Mouse (Mus musculus) lung, adult 2 months (tissue): Measurements from ENCODE around the gene Hsf4. TPM values are rescaled to one million over a fixed set of nuclear protein-coding genes. Genes with fewer than 3 reads are reported as not detected.
"Not testable (repeated sequence)": the region's sequence is repeated elsewhere in the genome, so short reads cannot be mapped to it uniquely, and the experiment has no call there.

Source experiments
- DNase-seq: peaks from one replicate; pipeline ENCODE4 v3.0.0; 2022
- H3K4me1 ChIP-seq: fragments of 200-500 bp; 2 replicates; pipeline ENCODE4 v1.6.1; 2011; ENCODE audit warnings: low read length; ENCODE audit not compliant: control insufficient read depth, insufficient read depth
- H3K4me3 ChIP-seq: fragments of 200-500 bp; replicated peaks from 2 replicates; pipeline ENCODE3; 2011; ENCODE audit warnings: low read depth, mild to moderate bottlenecking, control low read depth, low read length; ENCODE audit errors: extremely low read depth
- CTCF ChIP-seq: fragments of 200-500 bp; IDR thresholded peaks from 2 replicates; pipeline ENCODE4 v1.5.1; 2011; ENCODE audit warnings: mild to moderate bottlenecking, low read length, control low read depth; ENCODE audit not compliant: insufficient read depth
- POLR2A ChIP-seq: fragments of 200-500 bp; IDR thresholded peaks from 2 replicates; pipeline ENCODE4 v1.6.1; 2011; ENCODE audit warnings: low read depth, mild to moderate bottlenecking, control low read depth, low read length, borderline replicate concordance; ENCODE audit errors: extremely low read depth
- WGBS: fragments of 180-500 bp; shearing (Covaris S2); methylation state at CpG from one replicate; pipeline ENCODE4 v1.1.7; 2018; 5-methylcytosine and 5-hydroxymethylcytosine counted together
- polyA plus RNA-seq: library from polyadenylated mRNA; depleted of rRNA; stranded (reverse); fragments of >200 nt; gene quantifications from 2 replicates; pipeline ENCODE4 v1.2.3, GENCODE M21; 2012; rRNA removed

Hsf4 gene
- 20.3 and 22.1 TPM in 2 replicates for polyA plus RNA-seq

DNA sequence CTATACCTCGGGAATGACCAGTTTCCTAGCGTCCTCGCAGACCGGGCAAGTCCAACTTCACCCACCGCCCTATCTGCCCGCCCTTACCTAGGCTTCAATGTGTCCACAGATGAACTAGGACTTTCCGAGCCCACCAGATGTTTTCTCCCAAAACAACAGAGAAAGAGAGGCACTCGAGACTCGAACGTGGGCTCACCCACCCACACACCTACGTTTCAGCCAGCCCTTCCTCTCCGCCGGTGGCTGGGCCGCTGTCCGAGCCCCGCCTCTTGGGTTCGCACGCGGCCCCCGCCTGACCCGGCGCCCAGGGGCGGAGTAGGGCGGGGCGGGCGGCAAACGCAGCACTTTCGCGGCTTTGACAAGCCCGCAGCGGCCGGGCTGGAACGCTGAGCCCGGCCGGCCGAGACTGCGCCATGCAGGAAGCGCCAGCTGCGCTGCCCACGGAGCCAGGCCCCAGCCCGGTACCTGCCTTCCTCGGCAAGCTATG, at the start of gene Hsf4:
TSS of gene Hsf4 (plus strand) at position 341 of the 487 bp plus-strand sequence.
- Histone ChIP-seq H3K4me1 (peaks cover 11% of the 10 kb centered on the region), H3K4me3 (peak within 1 kb of the TSS; percentile 73)
- peak; percentile 75 for DNase-seq
- 4% methylated on average over 42 of the region's 42 CpGs for WGBS
- no peak for TF ChIP-seq CTCF
- peak; percentile 62; the same call in 1 of the 2 replicates for TF ChIP-seq POLR2A

DNA sequence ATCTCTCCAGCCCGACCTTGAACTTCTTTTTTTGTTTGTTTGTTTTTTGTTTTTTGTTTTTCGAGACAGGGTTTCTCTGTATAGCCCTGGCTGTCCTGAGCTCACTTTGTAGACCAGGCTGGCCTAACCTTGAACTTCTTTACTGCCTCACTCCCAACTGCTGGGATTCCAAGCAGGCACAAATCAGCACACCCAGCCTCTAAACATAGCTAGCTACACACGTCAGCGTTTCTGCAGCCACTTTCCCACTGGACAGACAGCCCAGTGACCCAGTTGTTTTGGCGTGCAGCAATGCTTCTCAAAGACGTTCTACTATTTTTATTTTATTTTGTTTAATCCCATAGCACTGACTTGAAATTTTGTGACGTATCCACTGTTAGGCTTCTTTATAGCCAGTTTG, 45.8 kb upstream of the Hsf4 start:
- Histone ChIP-seq H3K4me1 (peaks cover 3% of the 10 kb centered on the region; the same call in 1 of the 2 replicates), H3K4me3 (no peak overlapping the region)
- DNase-seq, result no peak
- 66% methylated on average over 7 of the region's 7 CpGs for WGBS
- TF ChIP-seq POLR2A, result no peak
- no peak for TF ChIP-seq CTCF

DNA sequence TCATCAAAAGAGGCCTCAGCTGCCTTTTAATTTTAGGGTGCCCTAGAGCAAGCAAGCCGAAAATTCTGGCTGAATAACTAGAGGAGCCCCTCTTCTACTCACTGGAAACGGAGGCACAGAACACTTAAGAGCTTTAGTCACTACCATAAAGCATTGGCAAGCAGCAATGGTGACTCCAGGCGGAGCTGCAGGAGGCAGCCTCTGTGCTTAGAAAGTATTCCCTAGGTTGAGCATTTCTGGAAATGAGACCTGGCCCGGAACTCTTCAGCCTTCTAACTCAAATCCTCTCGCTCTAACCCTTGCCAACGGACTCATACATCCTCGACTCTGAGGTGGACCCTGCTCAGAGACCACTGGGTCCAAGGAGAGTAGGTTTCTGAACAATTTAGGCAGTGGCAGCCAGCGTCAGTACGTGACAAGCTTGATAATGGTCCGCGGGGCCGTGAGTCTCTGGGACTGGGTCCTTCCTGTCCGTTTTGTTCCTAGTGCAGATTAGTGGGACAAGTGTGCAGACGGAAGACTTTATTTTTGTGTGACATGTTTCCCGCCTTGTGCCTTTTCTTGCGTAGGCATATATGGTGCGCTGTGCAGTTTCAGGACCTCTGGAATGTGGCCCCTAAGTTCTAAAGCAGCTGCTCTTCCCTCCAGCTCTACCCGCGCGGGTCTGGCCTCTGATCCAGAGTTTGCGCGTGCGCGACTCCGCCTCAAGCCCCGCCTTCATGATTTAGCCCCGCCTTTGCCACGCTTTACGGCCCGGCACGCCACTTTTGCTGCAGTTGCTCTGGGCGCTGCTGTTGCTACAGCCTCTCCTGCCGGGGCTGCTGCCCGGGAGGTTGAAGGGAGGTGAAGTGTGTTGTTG, 45.0 kb upstream of the Hsf4 start, which contains the start of gene D230025D16Rik:
TSS of gene D230025D16Rik (plus strand) at position 733 of the 859 bp plus-strand sequence.
- Histone ChIP-seq H3K4me1 (peaks cover 3% of the 10 kb centered on the region), H3K4me3 (peak within 1 kb of the TSS; percentile 84)
- 3% methylated on average over 34 of the region's 34 CpGs for WGBS
- peak; percentile 99 for DNase-seq
- TF ChIP-seq CTCF (no peak), POLR2A (peak; percentile 90)

DNA sequence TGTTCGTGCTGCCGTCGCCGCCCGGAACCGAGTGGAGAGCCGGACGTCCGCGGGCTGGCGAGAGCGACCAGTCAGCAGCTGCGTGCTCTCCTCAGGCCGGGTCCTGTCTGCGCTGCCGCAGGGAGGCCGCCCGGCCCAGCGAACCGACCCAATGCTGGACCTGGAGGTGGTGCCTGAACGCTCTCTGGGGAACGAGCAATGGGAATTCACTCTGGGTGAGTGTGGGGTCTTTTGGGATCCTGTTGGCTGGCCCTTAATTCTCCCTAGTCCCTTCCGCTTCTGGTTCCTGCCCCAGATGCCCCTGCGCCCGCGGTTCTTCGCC, 44.4 kb upstream of the Hsf4 start:
- H3K4me1 ChIP-seq, result peaks cover 7% of the 10 kb centered on the region
- under 1% methylated on average over 27 of the region's 27 CpGs for WGBS
- DNase-seq, result no peak
- H3K4me3 ChIP-seq, result peak overlapping the region; percentile 84
- TF ChIP-seq POLR2A, result 0 out of 2 replicates have a peak, but pooled peaks have one; percentile 25
- TF ChIP-seq CTCF, result no peak

DNA sequence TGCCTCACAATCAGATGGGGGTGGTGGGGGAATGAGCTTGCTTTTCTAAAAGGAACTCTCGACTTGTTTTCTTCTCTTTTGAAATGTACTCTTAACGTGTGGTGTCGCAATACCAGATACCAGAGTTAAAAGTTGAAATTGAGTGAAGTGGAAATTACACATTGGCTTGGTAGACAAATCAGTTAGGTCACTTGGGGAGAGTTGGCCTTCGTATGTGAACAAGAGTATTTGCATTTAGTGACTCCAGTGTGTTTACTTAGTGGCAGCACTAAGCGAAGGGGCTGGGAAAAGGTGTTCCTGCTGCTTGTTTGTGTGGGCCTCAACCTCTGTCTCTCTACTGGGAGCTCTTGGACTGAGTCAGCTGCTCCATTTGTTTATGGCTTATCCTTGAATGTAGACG, 43.7 kb upstream of the Hsf4 start:
- H3K4me1 ChIP-seq, result peaks cover 7% of the 10 kb centered on the region
- 6% methylated on average over 6 of the region's 6 CpGs for WGBS
- TF ChIP-seq POLR2A (no peak), CTCF (no peak)
- peak overlapping the region; percentile 84 for H3K4me3 ChIP-seq
- DNase-seq, result peak; percentile 46

DNA sequence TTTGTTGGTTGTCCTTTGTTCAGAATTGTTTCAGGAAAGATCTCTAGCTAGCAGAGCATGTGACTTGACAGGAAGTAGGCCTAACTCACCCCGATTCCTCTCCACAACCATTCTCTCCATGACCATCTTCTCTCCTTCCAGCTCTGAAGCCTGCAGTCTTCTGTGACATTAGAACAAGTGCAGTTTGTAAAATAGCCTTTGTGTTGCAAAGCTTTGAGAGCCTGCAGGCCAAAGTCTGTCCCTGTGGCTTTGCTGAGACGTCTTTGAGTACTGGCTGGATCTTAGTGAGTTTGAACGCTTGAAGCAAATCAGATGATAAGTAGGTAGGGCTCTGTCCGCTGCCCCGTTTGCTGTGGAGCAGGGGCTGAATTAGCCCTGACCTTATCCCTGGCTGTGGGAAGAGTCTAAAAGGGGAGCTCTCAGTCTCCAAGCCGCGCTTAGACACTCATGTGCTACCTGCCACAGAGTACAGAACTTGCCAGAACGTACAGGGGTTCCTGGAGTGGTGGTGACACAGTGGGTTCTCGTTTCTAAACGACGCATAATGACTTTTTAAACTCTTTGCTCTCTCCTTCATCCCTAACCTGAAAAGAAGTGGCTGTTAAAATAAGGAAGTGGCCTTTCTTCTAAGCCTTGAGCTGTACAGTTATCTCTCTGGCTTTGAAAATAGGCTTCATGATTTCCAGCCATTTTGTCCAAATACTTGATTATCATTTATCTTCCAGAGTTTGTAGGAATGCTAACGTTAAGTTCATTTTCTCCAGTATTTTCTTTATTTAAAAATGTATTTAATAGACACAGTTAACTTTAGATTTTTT, 37.9 kb upstream of the Hsf4 start:
- WGBS, result 66% methylated on average over 12 of the region's 12 CpGs
- peaks cover 11% of the 10 kb centered on the region for H3K4me1 ChIP-seq
- no peak for TF ChIP-seq POLR2A
- TF ChIP-seq CTCF, result no peak
- no peak overlapping the region for H3K4me3 ChIP-seq
- no peak for DNase-seq

DNA sequence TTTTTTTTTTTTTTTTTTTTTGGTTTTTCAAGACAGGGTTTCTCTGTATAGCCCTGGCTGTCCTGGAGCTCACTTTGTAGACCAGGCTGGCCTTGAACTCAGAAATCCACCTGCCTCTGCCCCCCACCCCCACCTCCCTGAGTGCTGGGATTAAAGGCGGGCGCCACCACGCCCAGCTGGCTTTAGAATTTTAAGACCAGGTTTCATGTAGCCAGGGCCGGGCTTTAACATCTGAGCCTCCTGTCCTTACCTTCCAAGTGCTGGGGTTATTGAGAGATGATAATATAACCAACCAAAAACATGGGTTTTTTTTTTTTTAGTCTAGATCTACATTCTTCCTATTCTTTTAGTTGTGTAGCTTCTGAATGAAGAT, 37.3 kb upstream of the Hsf4 start:
- WGBS, result 87% methylated on average over 4 of the region's 4 CpGs
- H3K4me1 ChIP-seq, result peaks cover 11% of the 10 kb centered on the region
- not testable (repeated sequence) for DNase-seq, H3K4me3 ChIP-seq

DNA sequence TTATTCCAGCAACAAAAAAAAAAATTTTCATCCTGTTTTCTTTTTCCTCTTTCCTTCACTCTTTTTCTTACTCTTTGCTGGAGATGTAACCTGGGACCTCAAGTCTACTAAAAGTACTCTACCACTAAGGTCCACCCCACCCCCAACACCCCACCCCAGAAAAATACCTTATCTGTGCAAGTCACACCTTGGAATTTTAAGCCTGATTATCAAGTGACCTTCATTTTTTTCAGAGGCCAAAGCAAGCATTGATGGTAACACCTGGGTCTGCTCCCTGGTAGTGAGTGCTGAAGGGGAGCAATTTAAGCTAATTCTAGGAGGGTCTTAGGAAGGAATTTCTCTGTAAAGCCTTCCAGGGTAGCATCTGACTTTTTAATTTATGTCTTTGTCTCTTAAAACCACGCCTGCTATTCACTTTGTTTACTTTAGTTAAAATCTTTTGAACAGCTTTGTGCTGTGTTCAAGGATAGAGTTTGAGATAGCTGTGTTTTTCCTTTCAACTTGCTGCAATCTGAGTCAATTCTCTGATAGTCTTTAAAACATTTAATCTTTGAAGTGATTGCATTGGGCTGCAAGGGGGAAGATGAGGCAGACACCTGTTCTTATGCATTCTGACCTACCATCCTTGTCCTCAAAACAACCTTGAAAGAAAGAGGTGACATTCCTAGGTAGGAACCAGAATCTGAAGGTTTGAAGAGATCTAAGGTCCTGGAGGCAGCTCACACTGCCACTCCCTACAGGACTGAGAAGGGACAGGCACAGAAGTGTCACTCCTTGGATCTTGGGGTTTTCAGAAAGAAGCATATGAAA, 36.3 kb upstream of the Hsf4 start:
- no peak for DNase-seq
- Histone ChIP-seq H3K4me3 (no peak overlapping the region), H3K4me1 (peaks cover 11% of the 10 kb centered on the region)
- no peak for TF ChIP-seq POLR2A
- TF ChIP-seq CTCF, result no peak
- WGBS, result 33% methylated on average over 1 of the region's 1 CpGs

DNA sequence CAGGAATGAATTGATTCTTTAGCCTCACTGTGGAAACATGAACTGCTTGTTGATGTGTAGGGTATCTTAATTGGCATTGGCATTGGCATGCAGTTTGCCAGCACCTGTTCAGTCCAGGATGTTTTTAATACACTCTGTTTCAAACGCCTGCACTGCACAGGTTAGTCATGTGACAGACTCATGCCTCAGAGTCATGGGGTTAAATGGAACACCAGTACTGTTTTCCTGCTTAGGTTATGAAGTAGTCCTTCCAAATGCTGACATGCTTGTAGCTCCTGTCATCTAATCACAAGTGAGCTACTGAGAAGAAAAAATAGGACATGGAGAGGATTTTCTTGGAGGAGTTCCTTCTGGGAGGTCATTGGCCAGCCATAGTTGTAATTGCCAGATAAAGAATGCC, 34.4 kb upstream of the Hsf4 start:
- Histone ChIP-seq H3K4me1 (peaks cover 12% of the 10 kb centered on the region), H3K4me3 (no peak overlapping the region)
- WGBS, result 59% methylated on average over 1 of the region's 1 CpGs
- no peak for DNase-seq
- TF ChIP-seq POLR2A, result no peak
- TF ChIP-seq CTCF, result no peak
